Mouse (Mus musculus) lung, embryonic 16.5 days (tissue): ENCODE results near the gene Lbhd2. TPM values are rescaled to one million over a fixed set of nuclear protein-coding genes. Genes with fewer than 3 reads are reported as not detected.

Experiments
- ATAC-seq: fragments of 200-750 bp; cut with Nextera tagmentation; 2 replicates; pipeline ENCODE4 v1.8.0; 2017; ENCODE audit warnings: low read depth, mild to moderate bottlenecking, moderate library complexity
- H3K27ac ChIP-seq: fragments of 300-500 bp; sonication (generic); 2 replicates; pipeline ENCODE4 v1.5.1; 2014; ENCODE audit warnings: mild to moderate bottlenecking, control low read depth, low read length
- H3K27me3 ChIP-seq: fragments of 300-500 bp; sonication (generic); 2 replicates; pipeline ENCODE4 v1.6.1; 2014; ENCODE audit warnings: low read depth, low read length, mixed read lengths; ENCODE audit not compliant: control insufficient read depth, insufficient read depth
- H3K36me3 ChIP-seq: fragments of 300-500 bp; sonication (generic); 2 replicates; pipeline ENCODE4 v1.6.1; 2014; ENCODE audit warnings: low read length; ENCODE audit not compliant: control insufficient read depth, insufficient read depth
- H3K4me1 ChIP-seq: fragments of 300-500 bp; sonication (generic); replicated peaks from 2 replicates; pipeline ENCODE4 v1.6.1; 2014; ENCODE audit warnings: low read length, mixed read lengths; ENCODE audit not compliant: control insufficient read depth, insufficient read depth
- H3K4me2 ChIP-seq: fragments of 300-500 bp; sonication (generic); 2 replicates; pipeline ENCODE4 v1.6.1; 2014; ENCODE audit warnings: low read depth, low read length, control low read depth
- H3K4me3 ChIP-seq: fragments of 300-500 bp; sonication (generic); 2 replicates; pipeline ENCODE4 v1.5.1; 2014; ENCODE audit warnings: mild to moderate bottlenecking, low read length, control low read depth
- H3K9ac ChIP-seq: fragments of 300-500 bp; sonication (generic); 2 replicates; pipeline ENCODE4 v1.6.1; 2014; ENCODE audit warnings: low read length, control low read depth
- H3K9me3 ChIP-seq: fragments of 300-500 bp; sonication (generic); 2 replicates; pipeline ENCODE4 v1.6.1; 2016; ENCODE audit warnings: low read length; ENCODE audit not compliant: control insufficient read depth
- WGBS: fragments of 180-500 bp; shearing (Covaris S2); extraction: QIAGEN DNeasy Blood & Tissue Kit; methylation state at CpG from one replicate; pipeline ENCODE4 v1.1.7; 2014; 5-methylcytosine and 5-hydroxymethylcytosine counted together
- polyA plus RNA-seq: library from polyadenylated mRNA; unstranded; fragments of >200 nt; fragmentation: Nextera tagmentation; extraction: Ambion mirVana; gene quantifications from 2 replicates; pipeline ENCODE4 v1.2.1, GENCODE M21; 2015

The Lbhd2 gene
- polyA plus RNA-seq, 1 experiment from 2014 or later: 0.80 TPM

DNA sequence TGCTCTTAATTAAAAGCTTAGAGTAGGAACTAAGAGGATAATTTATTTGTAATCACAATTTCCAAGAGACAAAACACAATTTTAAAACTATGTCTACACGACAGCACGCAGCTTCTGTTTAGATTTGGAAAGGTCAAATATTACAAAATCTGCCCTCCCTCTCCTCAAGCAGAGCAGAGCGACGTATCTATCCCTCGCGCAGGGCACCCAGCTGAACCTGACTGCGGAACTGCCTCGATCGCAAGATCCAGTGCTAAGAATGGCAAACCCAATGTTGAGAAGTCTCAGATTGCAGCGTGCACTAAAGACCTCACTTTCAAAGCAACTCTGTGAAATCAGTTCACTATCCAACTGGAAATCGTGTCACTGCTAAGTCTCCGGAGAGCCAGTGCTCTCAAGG lies 31.1 kb upstream of the Lbhd2 start:
- H3K9ac ChIP-seq: peak overlapping the region; percentile 96
- H3K4me1 ChIP-seq: peaks cover 38% of the 10 kb centered on the region
- 30% methylated on average over 12 of the region's 12 CpGs for WGBS
- no peak for ATAC-seq
- no peaks in the 10 kb centered on the region for H3K36me3 ChIP-seq
- H3K27ac ChIP-seq: peak overlapping the region; percentile 30
- no peaks in the 10 kb centered on the region for H3K27me3 ChIP-seq
- peak overlapping the region; percentile 99 for H3K4me3 ChIP-seq
- H3K4me2 ChIP-seq: peak overlapping the region; percentile 92
- H3K9me3 ChIP-seq: no peaks in the 10 kb centered on the region

DNA sequence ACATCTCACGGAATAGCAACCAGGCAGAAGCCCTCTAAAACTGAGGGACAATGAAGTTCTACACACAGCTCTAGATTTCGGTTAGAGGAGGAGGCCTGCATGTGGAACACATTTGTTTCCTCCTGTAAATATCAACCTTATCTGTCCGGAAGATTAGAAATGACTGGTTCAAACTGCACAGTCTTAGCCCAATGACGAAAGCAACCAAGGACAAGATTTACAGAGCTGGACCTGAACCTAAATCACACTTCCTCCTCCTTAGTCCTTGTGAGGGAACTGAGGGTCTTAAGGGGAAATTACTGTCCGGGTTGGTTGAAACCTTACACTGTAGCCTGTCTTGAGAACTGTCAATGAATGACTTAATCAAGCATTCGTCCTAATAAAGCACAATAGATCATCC lies 30.6 kb upstream of the Lbhd2 start:
- no peak for ATAC-seq
- Histone ChIP-seq H3K9me3 (no peaks in the 10 kb centered on the region), H3K27ac (peak overlapping the region; percentile 30), H3K9ac (peak overlapping the region; percentile 96), H3K4me3 (peak overlapping the region; percentile 99), H3K36me3 (no peaks in the 10 kb centered on the region), H3K4me1 (peaks cover 38% of the 10 kb centered on the region), H3K27me3 (no peaks in the 10 kb centered on the region), H3K4me2 (peak overlapping the region; percentile 92)
- WGBS: 11% methylated on average over 6 of the region's 6 CpGs

DNA sequence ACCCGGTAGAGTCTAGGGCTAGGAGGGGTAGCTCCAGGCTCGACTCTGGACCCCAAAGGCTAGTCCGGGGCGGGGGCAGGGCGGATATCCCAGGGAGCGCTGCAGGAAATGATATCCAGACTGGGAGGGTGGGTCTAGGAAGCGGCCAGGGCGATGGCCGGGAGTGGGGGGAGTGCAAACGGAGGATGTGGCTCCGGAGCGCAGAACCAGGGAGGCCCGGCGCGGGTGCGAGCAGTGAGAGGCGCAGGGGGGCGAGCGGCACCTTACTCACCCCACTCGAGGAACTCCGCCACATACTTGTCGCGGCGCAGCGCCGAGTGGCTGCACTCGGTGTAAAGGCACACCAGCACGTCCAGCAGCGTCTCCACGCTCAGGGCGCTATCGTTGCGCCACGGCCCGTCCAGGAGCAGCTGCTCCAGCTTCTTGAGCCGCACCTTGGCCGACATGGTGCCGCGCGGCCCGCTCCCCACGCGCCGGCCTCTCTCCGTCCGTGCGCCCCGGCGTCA lies 29.7 kb upstream of the Lbhd2 start:
- Histone ChIP-seq H3K9me3 (no peaks in the 10 kb centered on the region), H3K36me3 (no peaks in the 10 kb centered on the region), H3K4me3 (peak overlapping the region; percentile 99), H3K4me2 (peak overlapping the region; percentile 92), H3K9ac (peak overlapping the region; percentile 96), H3K27me3 (no peaks in the 10 kb centered on the region), H3K27ac (peak overlapping the region; percentile 95), H3K4me1 (peaks cover 38% of the 10 kb centered on the region)
- 0% methylated on average over 47 of the region's 49 CpGs for WGBS
- peak; percentile 53 for ATAC-seq

DNA sequence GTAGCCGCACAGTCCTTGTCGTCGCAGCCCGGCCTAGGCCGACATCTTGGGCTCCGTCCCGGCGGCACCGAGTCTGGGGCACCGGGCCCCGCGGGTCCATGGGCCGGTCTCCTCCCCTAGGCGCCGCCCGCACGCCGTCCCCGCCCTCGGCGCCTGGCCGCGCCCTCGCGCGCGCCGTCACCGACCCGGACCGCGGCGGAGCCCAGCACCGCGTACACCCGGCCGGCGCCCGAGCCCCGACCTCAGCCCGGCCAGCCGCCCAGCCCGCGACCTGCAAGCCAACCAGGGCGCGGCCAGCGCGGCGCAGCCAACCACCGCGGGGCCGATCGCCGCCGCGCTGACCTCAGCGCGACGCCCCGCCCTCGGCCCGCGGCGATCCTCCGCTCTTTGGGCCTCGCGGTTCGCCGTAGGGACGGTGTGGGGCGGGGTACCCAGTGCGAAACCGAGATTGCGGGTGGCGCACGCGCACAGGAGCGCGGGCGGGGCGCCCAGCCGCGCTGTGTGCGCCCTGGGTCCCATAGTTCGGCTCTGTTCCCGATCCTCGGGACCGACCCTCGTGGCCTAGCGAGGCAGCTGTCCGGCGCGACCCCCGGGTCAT lies 29.1 kb upstream of the Lbhd2 start, which contains the start of gene Cdc42bpb:
Gene Cdc42bpb (minus strand): TSS at position 343 of the 598 bp plus-strand sequence.
- H3K9me3 ChIP-seq: no peaks in the 10 kb centered on the region
- 0% methylated on average over 56 of the region's 94 CpGs for WGBS
- peak within 1 kb of the TSS; percentile 95 for H3K27ac ChIP-seq
- H3K4me1 ChIP-seq: peaks cover 38% of the 10 kb centered on the region
- peak within 1 kb of the TSS; percentile 96 for H3K9ac ChIP-seq
- H3K36me3 ChIP-seq: no peaks in the 10 kb centered on the region
- no peaks in the 10 kb centered on the region for H3K27me3 ChIP-seq
- H3K4me2 ChIP-seq: peak within 1 kb of the TSS; percentile 92
- H3K4me3 ChIP-seq: peak within 1 kb of the TSS; percentile 99
- ATAC-seq: peak; percentile 95

DNA sequence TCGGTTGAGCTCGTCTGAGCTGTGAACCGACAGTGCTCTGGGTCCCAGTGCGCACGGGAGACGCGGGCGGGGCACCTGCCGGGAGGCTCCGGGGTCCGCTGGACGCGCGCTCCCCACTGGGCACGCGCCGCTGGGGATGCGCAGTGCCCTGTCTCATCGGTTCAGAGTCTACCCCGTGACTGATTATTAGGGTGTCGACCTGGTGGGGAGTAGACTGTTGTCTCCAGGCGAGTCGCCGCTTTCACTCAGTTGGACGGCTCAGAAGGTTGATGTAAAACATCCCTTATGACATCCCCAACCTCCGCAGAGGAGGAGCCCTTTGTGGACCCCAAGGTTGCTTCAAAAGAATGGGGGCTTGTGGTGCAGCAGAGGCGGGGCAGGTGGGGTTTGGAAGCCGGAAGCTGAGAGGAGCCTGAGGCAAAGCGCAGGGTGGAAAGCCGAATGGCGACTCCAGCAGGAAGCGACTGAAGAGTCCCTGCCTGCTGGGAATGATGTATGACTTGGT lies 28.6 kb upstream of the Lbhd2 start:
- ATAC-seq: peak; percentile 44
- Histone ChIP-seq H3K4me1 (peaks cover 38% of the 10 kb centered on the region), H3K27ac (peak overlapping the region; percentile 95), H3K36me3 (no peaks in the 10 kb centered on the region), H3K4me2 (peak overlapping the region; percentile 92), H3K9ac (peak overlapping the region; percentile 96), H3K9me3 (no peaks in the 10 kb centered on the region), H3K27me3 (no peaks in the 10 kb centered on the region), H3K4me3 (peak overlapping the region; percentile 99)
- WGBS: 0% methylated on average over 32 of the region's 32 CpGs

DNA sequence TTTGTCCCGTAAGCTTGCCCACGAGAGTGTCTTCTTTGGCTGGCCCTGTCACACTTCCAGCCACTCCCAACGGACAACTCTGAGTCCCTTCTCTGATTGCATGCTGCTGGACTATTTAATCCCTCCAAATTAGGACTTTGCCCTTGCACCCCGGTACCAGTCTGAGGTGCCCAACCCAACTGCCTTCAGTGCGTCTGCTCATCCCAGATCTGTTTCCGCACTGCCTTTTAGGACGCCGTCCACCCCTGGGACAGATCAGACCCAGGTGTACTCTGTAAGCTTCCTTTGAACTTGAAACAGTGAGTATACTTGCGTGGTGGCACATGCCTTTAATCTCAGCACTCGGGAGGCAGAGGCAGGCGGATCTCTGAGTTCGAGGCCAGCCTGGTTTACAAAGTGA lies 27.8 kb upstream of the Lbhd2 start:
- peaks cover 30% of the 10 kb centered on the region for H3K4me1 ChIP-seq
- H3K27me3 ChIP-seq: no peaks in the 10 kb centered on the region
- peak overlapping the region; percentile 99 for H3K4me3 ChIP-seq
- ATAC-seq: no peak
- no peak overlapping the region for H3K27ac ChIP-seq
- H3K9me3 ChIP-seq: no peaks in the 10 kb centered on the region
- H3K36me3 ChIP-seq: no peaks in the 10 kb centered on the region
- peak overlapping the region; percentile 92 for H3K4me2 ChIP-seq
- 70% methylated on average over 12 of the region's 12 CpGs for WGBS
- peak overlapping the region; percentile 15; the same call in 1 of the 2 replicates for H3K9ac ChIP-seq

DNA sequence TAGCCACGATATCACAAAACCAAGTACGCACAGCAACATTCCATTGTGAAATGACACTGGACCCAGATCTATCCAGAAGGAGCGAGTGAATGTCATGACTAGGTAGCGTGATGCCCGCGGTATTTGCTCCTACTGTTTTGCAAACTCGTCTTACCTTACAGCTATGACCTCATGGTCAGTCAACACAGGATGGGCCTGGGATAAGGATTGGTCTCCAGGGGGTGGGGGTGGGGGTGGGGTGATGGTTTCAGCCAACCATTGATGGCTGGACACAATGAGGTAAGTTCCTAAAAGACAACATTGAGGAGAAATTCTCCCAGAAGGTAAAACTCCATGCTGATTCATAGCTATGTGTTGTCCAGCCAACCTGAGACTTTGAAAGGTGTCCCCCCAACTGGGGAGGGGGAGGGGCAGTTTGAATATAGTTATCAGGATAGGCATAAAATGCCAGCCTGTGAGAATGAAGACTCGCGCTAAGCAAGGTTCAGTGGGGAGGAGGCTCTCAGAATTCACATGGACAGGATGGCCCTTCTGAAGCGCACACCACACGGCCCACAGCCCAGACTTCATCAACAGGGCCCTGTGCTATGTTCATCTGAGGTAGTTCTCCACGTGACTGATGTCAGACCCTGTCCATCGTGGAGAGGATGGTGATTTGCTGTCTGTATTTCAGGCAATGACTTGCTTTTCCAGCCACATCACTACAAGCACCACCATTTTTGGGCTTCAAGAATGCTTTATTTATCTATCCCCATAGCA lies 20.5 kb upstream of the Lbhd2 start:
- no peak overlapping the region for H3K9ac ChIP-seq
- no peak overlapping the region for H3K4me3 ChIP-seq
- no peaks in the 10 kb centered on the region for H3K27me3 ChIP-seq
- no peaks in the 10 kb centered on the region for H3K36me3 ChIP-seq
- H3K4me1 ChIP-seq: peaks cover 12% of the 10 kb centered on the region
- peak overlapping the region; percentile 71 for H3K27ac ChIP-seq
- H3K4me2 ChIP-seq: no peak overlapping the region
- no peaks in the 10 kb centered on the region for H3K9me3 ChIP-seq
- 78% methylated on average over 13 of the region's 13 CpGs for WGBS
- ATAC-seq: peak; percentile 29; the same call in 1 of the 2 replicates

DNA sequence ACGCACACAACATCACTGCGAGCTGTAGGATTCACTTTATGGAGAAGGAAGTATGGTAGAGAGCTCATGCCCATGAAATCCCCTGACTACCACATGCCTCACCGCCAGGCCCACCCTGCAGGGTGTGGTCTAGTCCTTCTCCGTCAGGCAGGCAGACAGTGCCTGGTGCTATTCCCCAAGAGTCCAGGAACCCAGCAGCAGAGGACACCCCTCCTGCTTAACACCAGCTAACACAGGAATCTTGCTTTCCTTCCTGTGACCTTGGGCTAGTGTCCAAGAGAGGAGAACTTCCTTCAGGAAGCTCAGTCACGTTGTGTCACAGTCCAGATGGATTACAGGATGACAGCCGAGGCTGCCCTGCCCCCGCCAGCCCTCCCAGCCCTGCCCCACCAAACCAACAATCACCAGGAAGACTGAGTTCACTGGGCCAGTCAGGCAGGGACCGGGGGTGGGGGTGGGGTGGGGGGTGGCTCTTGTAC lies 19.9 kb upstream of the Lbhd2 start:
- 27% methylated on average over 8 of the region's 8 CpGs for WGBS
- Histone ChIP-seq H3K4me2 (no peak overlapping the region), H3K4me3 (no peak overlapping the region), H3K9ac (no peak overlapping the region), H3K9me3 (no peaks in the 10 kb centered on the region), H3K27me3 (no peaks in the 10 kb centered on the region), H3K36me3 (no peaks in the 10 kb centered on the region), H3K27ac (peak overlapping the region; percentile 78), H3K4me1 (peaks cover 12% of the 10 kb centered on the region)
- peak; percentile 97 for ATAC-seq

DNA sequence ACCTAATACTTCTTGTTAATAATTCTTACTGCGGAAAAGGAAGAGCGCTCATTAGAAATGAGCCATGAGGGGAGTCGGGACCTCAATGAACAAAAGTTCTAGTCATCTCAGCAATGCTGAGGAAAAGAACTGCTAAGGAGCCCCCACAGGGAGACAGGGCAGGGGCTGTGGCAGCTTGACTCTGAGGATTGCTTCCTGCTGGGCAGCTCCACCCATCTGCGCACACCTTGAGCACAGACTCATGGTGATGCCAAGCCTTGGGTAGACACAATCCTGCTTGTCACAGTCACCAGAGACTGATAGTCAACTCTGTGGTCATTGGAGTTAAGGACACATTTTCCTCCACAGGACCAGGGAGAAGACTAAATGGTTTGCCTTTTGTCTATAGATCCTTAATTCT lies 19.5 kb upstream of the Lbhd2 start:
- H3K27me3 ChIP-seq: no peaks in the 10 kb centered on the region
- ATAC-seq: peak; percentile 41
- WGBS: 69% methylated on average over 4 of the region's 4 CpGs
- no peak overlapping the region for H3K4me3 ChIP-seq
- H3K9me3 ChIP-seq: no peaks in the 10 kb centered on the region
- H3K4me2 ChIP-seq: no peak overlapping the region
- no peak overlapping the region for H3K9ac ChIP-seq
- H3K4me1 ChIP-seq: peaks cover 12% of the 10 kb centered on the region
- no peaks in the 10 kb centered on the region for H3K36me3 ChIP-seq
- H3K27ac ChIP-seq: peak overlapping the region; percentile 78
